Mouse (Mus musculus): Measurements from ENCODE around the gene Sptssa.
A peak's percentile ranks its signal among the peaks of the same experiment; 100 is the strongest.

The Sptssa gene

GRCm38 (mm10) chr12:54655292-54656038, 908 bp downstream of the Sptssa start:
- DNase-seq (ENCODE audit: extremely low read depth, insufficient read length, low spot score) = no peak

GRCm38 (mm10) chr12:54654741-54655140, 1.6 kb downstream of the Sptssa start:
- DNase-seq (ENCODE audit: extremely low read depth, insufficient read length, low spot score) = no peak

- no peak for DNase-seq (ENCODE audit: extremely low read depth, insufficient read length, low spot score)
Measured at GRCm38 (mm10) chr12:54654141-54654540, 2.2 kb downstream of the Sptssa start.

- DNase-seq (ENCODE audit: extremely low read depth, insufficient read length, low spot score) = no peak
Measured at GRCm38 (mm10) chr12:54652346-54652745, 4.0 kb downstream of the Sptssa start.

- DNase-seq (ENCODE audit: extremely low read depth, insufficient read length, low spot score) = no peak
Measured at GRCm38 (mm10) chr12:54651820-54652219, 4.6 kb downstream of the Sptssa start.

DNA sequence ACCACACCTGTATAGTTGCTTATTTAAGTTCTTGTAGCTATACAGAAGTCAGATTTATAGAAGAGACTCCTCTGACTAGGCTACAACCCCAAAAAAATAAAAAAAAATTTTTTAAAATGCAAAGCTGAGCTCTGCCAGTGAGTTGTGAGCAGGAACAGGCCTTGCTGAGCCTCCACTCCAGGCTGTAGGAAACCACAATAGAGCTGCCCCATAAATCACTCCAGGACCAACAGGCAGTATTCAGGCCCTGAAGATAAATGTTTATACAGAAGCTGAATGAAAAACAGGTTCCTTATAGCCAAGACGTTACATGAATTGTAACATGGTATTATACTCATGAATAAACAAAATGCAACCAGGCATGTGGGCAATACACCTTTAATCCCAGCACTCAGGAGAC, 5.2 kb downstream of the Sptssa start:
- no peak for DNase-seq (ENCODE audit: extremely low read depth, insufficient read length, low spot score)

DNA sequence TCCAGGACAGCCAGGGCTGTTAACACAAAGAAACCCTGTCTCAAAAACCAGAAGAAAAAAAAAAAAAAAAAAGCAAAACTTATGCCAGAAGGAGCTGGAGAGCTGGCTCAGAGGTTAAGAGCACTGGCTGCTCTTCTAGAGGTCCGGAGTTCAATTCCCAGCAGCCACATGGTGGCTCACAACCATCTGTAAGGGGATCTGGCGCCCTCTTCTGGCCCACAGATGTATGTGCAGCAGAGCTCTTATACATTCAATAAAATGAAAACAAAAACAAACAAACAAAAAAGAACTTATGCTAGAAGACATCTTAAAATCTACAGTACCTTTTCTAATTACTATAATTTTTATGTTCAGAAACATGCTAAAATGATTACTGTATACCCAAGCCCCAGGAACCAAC, 11.4 kb downstream of the Sptssa start:
- DNase-seq (ENCODE audit: extremely low read depth, insufficient read length, low spot score) = no peak

DNA sequence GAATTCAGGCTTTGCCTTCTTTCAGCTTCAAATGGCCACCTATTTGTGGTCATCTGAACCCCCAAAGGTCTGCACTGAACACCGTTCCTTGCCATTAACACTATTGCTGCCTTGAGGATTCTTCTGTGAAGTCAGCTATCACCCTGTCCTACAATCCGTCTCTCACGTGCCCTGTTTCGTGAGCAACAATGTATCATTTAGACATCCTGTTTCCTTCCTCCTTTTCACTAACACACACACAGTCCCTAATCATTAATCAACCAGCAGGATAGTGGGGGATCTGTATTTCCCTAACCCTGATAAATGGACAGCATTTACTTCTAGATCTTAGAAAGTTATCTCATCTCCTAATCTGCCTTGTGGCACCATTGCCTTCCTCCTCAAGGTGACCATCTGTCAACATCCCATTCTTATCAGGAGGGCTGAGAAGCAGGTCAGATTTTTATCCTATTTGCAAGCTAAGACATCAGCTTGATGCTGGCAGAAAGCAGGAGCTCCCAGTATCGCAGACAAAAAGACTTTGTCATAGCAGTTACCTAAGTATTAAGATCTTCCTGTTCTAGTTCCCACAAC, 13.0 kb downstream of the Sptssa start:
- DNase-seq (ENCODE audit: extremely low read depth, insufficient read length, low spot score) = no peak

DNA sequence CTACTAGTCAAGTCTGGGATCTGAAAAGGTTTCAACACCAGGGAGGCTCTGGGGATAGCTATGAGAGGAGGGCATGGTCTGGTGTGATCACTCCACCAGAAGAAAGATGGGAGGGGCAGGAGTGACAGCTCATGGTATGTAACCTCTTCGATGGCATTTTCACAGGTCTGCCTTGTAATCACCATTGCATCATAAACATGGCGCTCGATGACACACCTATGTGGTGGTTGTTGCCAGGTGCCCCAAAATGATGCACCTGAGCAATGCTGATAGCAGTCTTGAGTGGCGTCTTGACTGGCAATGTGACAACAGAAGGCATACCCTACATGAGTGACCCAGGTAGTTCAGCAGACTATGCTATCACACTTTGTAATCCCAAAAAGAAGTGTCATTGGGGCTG, 15.0 kb downstream of the Sptssa start:
- DNase-seq (ENCODE audit: extremely low read depth, insufficient read length, low spot score) = no peak

DNA sequence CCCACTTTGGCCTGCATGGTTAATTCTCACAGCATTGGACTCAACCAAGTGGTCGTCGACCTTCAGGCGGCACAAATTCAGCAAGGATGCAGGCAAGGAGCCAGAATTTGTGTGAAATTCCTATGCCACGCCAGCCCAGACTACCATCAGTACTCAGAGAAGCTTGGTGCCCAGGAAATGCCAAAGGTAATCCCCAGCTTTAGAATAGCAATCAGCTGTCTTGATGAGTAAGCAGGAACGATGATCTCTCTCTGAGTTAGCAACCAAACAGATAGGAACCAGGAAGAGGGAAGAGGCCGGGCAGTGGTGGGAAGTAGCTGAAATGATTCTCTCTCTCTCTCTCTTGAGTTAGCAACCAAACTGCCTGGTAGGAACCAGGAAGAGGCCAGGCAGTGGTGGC, 16.1 kb downstream of the Sptssa start:
- peak; percentile 45 for DNase-seq (ENCODE audit: extremely low read depth, insufficient read length, low spot score)

DNA sequence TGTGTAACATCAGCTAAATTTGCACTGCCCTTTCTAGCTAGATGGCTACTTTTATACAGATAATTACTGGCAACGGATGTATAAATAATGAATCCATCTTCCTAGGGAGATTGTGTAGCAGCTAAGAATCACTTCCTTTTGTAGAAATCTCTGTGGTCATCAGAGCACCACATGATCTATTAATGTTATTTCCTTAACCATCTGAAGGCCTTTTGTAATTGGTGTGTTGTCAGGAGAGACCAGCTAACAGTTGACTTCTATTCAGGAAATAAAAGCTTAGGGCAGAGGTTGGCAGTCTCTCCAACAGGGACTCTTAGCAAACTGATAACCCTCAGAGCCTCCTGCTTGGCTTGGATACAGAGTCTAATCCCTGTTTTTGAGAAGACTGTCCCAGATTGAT, 19.3 kb downstream of the Sptssa start:
- DNase-seq (ENCODE audit: extremely low read depth, insufficient read length, low spot score) = no peak

GRCm38 (mm10) chr12:54632141-54632540, 24.2 kb downstream of the Sptssa start:
- DNase-seq (ENCODE audit: extremely low read depth, insufficient read length, low spot score) = no peak

DNA sequence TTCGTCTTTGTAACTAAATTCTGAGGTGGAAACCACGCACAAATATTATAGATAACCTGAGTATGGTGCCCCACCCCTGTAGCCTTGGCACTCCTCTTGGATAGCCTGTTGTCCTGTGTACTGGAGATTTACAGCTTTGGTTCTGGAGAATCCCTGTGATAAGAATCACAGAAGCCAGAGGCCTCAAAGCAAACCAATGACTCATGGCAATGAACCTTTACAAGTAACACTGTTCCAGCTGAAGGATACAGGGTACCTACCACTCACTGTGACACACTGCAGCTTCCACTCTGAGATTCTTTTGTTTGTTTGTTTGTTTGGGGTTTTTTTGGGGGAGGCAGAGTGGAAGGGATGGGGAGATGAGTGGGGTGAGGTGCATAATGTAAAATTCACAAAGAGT, 34.4 kb downstream of the Sptssa start:
- no peak for DNase-seq (ENCODE audit: extremely low read depth, insufficient read length, low spot score)

DNA sequence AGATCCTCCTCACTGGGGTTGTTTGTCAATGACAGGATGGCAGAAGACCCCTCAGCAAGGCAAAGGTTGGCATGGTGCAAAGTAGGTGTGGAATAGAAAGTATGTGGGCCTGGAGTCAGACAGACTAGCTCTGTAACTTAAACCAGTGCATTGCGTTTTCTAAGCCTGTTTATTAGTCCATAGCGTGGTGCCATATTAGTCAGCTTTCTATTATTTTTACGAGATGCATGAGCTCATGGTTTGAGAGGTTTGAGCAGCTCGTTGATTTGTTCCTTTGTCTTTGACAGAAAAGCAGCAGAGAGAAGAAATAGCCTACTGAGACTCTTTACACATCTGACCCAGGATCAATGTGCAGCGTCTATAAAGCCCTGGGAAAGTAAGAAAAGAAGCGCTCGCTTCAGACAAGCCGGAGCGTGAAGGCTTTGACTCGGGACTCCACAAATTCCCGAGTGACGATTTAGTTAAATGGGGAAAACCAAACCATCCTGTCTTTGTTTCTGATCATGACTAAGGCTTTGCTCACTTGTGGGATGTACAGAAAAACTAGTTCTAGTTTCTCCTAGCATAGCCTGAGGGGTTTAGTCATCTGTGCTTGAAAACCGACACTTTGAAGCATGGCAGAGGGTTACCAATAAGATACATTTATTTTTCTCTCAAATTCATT, 36.2 kb downstream of the Sptssa start:
- peak; percentile 54 for DNase-seq (ENCODE audit: extremely low read depth, insufficient read length, low spot score)

GRCm38 (mm10) chr12:54608988-54609387, 47.4 kb downstream of the Sptssa start:
- DNase-seq (ENCODE audit: extremely low read depth, insufficient read length, low spot score) = no peak

GRCm38 (mm10) chr12:54605203-54605602, 51.2 kb downstream of the Sptssa start:
- DNase-seq (ENCODE audit: extremely low read depth, insufficient read length, low spot score) = no peak

GRCm38 (mm10) chr12:54603542-54604167, 52.7 kb downstream of the Sptssa start:
- DNase-seq (ENCODE audit: extremely low read depth, insufficient read length, low spot score) = no peak

GRCm38 (mm10) chr12:54600482-54600881, 55.9 kb downstream of the Sptssa start:
- DNase-seq (ENCODE audit: extremely low read depth, insufficient read length, low spot score) = no peak

- no peak for DNase-seq (ENCODE audit: extremely low read depth, insufficient read length, low spot score)
Measured at GRCm38 (mm10) chr12:54598358-54598757, 58.0 kb downstream of the Sptssa start.

GRCm38 (mm10) chr12:54596715-54597114, 59.7 kb downstream of the Sptssa start:
- no peak for DNase-seq (ENCODE audit: extremely low read depth, insufficient read length, low spot score)

Measured in 3134 (cell line).